Mouse (Mus musculus) brain, embryonic 14.5 days (tissue): ENCODE measurements around the gene Ankle1.

Experiments
- CTCF ChIP-seq: fragments of 200-500 bp; IDR thresholded peaks from 2 replicates; pipeline ENCODE4 v1.5.1; 2012; ENCODE audit warnings: inconsistent platforms, mild to moderate bottlenecking, moderate library complexity, borderline replicate concordance; ENCODE audit not compliant: insufficient read depth, insufficient read length; ENCODE audit errors: extremely low read depth
- POLR2A ChIP-seq: fragments of 200-500 bp; IDR thresholded peaks from 2 replicates; pipeline ENCODE4 v1.6.1; 2012; ENCODE audit warnings: mild to moderate bottlenecking, inconsistent platforms, borderline replicate concordance; ENCODE audit not compliant: poor library complexity, insufficient read depth, insufficient read length, severe bottlenecking; ENCODE audit errors: extremely low read depth

GRCm38 (mm10) chr8:71372427-71372826, 33.4 kb upstream of the Ankle1 start:
- TF ChIP-seq CTCF (no peak), POLR2A (no peak)
